In the genomic region with DNA sequence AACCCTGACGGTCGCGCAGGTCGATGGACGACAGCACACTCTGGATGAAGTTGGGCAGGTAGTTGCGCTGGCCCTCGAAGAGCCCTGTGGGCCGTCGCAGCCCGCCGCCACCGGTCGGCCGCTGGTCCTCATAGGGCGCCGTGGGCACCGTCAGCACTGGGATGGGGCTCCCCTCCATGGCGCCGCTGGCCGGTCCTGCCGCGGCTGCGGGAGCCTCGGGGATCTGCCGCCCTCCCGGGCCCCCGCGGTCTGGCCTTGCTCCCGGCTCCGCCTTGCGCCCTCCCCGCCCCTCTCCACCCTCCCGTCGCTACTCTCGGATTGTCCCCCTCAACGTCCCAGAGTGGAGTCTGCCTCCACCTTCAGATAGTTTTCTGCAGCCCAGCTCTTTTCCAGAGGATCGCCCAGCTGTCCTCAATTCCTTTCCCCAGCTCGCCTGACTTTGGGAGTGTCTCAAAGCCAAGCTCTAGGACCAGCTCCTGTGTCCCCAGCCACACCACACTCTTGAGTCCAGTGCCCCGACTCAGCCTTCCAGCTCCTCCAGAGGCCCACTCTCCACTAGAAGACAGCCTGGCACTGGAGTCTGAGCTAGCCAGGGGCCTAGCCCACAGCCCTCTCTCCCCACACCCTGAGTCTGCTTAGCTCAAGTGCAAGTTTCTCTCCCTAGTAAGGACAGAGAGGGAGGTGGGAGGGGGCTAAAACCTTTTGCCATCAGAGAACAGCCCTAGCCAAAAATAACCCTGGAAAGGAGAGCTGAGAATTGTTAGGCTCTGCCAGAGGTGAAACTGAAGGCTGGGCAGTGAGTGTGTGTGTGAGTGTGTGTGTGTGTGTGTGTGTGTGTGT, we compare ENCODE assay signal across 8 mouse cellular contexts. TPM values are rescaled to one million over a fixed set of nuclear protein-coding genes. Genes with fewer than 3 reads are reported as not detected.
A peak's percentile ranks its signal among the peaks of the same experiment; 100 is the strongest.
DNase-seq lines count a peak whose midpoint lies in the region; ATAC-seq and TF ChIP-seq lines count a peak whose summit lies in the region.

A gene (minus strand): TSS at position 244 of the 840 bp plus-strand sequence.

- no peaks in the 10 kb centered on the region for H3K9me3 ChIP-seq in lung, embryonic 16.5 days (ENCODE audit: control insufficient read depth, low read length)
- no peaks in the 10 kb centered on the region for H3K9me3 ChIP-seq in stomach, embryonic 16.5 days (replicated peaks; ENCODE audit: control insufficient read depth, low read length)

- WGBS in lung, embryonic 16.5 days, result under 1% methylated on average over 24 of the region's 39 CpGs
- WGBS in stomach, embryonic 16.5 days, result under 1% methylated on average over 37 of the region's 39 CpGs

- DNase-seq in Muller cell, postnatal 12 days (ENCODE audit: inconsistent ontology term), result peak; percentile 46
- DNase-seq in heart, adult 11 months, result peak; percentile 97
- DNase-seq in kidney, adult 18-20 months, result peak; percentile 25
- DNase-seq in layer of hippocampus, adult 8-10 months (ENCODE audit: low spot score in 2 of 2), result no peak
- no peak for DNase-seq in right cerebral cortex, adult 2 months (ENCODE audit: low spot score in 2 of 2)

- H3K9ac ChIP-seq in lung, embryonic 16.5 days (ENCODE audit: low read length), result peak within 1 kb of the TSS; percentile 69
- H3K9ac ChIP-seq in stomach, embryonic 16.5 days (ENCODE audit: low read length), result peak within 1 kb of the TSS; percentile 82

- no peaks in the 10 kb centered on the region for H3K36me3 ChIP-seq in lung, embryonic 16.5 days (ENCODE audit: control insufficient read depth, insufficient read depth, low read length)
- H3K36me3 ChIP-seq in stomach, embryonic 16.5 days (ENCODE audit: control insufficient read depth, insufficient read depth, low read length), result no peaks in the 10 kb centered on the region

- no peak for TF ChIP-seq CTCF in cortical plate, adult 2 months (IDR thresholded peaks at IDR 0.05; ENCODE audit: extremely low read depth, insufficient read depth, low read length)

- no peaks in the 10 kb centered on the region for H3K4me1 ChIP-seq in cortical plate, adult 2 months (ENCODE audit: control insufficient read depth, insufficient read depth, low read length)
- H3K4me1 ChIP-seq in lung, embryonic 16.5 days (replicated peaks; ENCODE audit: control insufficient read depth, insufficient read depth, low read length), result peaks cover 7% of the 10 kb centered on the region; the same call in 1 of the 2 replicates
- H3K4me1 ChIP-seq in stomach, embryonic 16.5 days (ENCODE audit: control insufficient read depth, insufficient read depth, low read length), result peaks cover 3% of the 10 kb centered on the region; the same call in 1 of the 2 replicates

- no peak within 1 kb of the TSS for H3K27ac ChIP-seq in cortical plate, adult 2 months (ENCODE audit: insufficient read depth, low read length)
- H3K27ac ChIP-seq in lung, embryonic 16.5 days (ENCODE audit: low read length), result peak within 1 kb of the TSS; percentile 43; the same call in 1 of the 2 replicates
- peak within 1 kb of the TSS; percentile 75 for H3K27ac ChIP-seq in stomach, embryonic 16.5 days (ENCODE audit: low read length)

- peak; percentile 90 for ATAC-seq in lung, embryonic 16.5 days (ENCODE audit: low read depth)
- ATAC-seq in stomach, embryonic 16.5 days (ENCODE audit: insufficient read depth, low FRiP score), result peak; percentile 89

- H3K4me2 ChIP-seq in lung, embryonic 16.5 days (ENCODE audit: low read depth, low read length), result peak within 1 kb of the TSS; percentile 90
- peak within 1 kb of the TSS; percentile 56 for H3K4me2 ChIP-seq in stomach, embryonic 16.5 days (ENCODE audit: low read depth, low read length)

- peak within 1 kb of the TSS; percentile 14; the same call in 1 of the 2 replicates for H3K4me3 ChIP-seq in cortical plate, adult 2 months (ENCODE audit: insufficient read depth, low read length)
- peak within 1 kb of the TSS; percentile 62 for H3K4me3 ChIP-seq in lung, embryonic 16.5 days (ENCODE audit: low read length)
- H3K4me3 ChIP-seq in stomach, embryonic 16.5 days (replicated peaks; ENCODE audit: low read length), result peak within 1 kb of the TSS; percentile 68

- TF ChIP-seq POLR2A in cortical plate, adult 2 months (IDR thresholded peaks at IDR 0.05; ENCODE audit: extremely low read depth, insufficient read depth, low read length), result no peak

- H3K27me3 ChIP-seq in lung, embryonic 16.5 days (ENCODE audit: control insufficient read depth, insufficient read depth, low read depth, low read length), result peaks cover 3% of the 10 kb centered on the region; the same call in 1 of the 2 replicates
- no peaks in the 10 kb centered on the region for H3K27me3 ChIP-seq in stomach, embryonic 16.5 days (ENCODE audit: control insufficient read depth, insufficient read depth, low read length)

RNA-seq across cellular contexts. Expression of the gene that starts here (rescaled TPM):
- 2.4 and 3.0 TPM in 2 replicates for polyA plus RNA-seq in cortical plate, adult 2 months (2012; rRNA removed)
- 2.5 and 2.9 TPM in 2 replicates for polyA plus RNA-seq in lung, embryonic 16.5 days (2015; fragmentation: Nextera tagmentation; extraction: Ambion mirVana)
- 7.3 and 10.5 TPM in 2 replicates for polyA plus RNA-seq in stomach, embryonic 16.5 days (2015; fragmentation: Nextera tagmentation; extraction: Ambion mirVana)
- total RNA-seq in layer of hippocampus, adult 8-10 months (2022), result 1 to 10 TPM; 4.2 to 6.2 (median 5.7) TPM

Comparison
In these comparisons a context has a peak if more than half of its experiments do, and no peak if none do; other contexts are left out.
1. DNase-seq: peak in Muller cell, postnatal 12 days (single experiment), heart, adult 11 months (single experiment) and kidney, adult 18-20 months (single experiment); none in layer of hippocampus, adult 8-10 months (0 of 2) and right cerebral cortex, adult 2 months (0 of 2).
2. H3K4me3 ChIP-seq: peak in every context shown above with its lines; median percentile 68 in stomach, embryonic 16.5 days; 62 in lung, embryonic 16.5 days; 14 in cortical plate, adult 2 months.